Mouse (Mus musculus): ENCODE data around the gene Trim17. TPM values are rescaled to one million over a fixed set of nuclear protein-coding genes. Genes with fewer than 3 reads are reported as not detected.

Gene Trim17
- total and polyA plus RNA-seq, 3 experiments = 0.50 to 0.82 TPM; not detected in 1

- Histone ChIP-seq H3K36me3 (ENCODE audit: control insufficient read depth in 1 of 2, insufficient read depth in 2 of 2, low read length in 2 of 2) (peaks cover 0 to 6% of the 10 kb centered on the region in 2 experiments; a peak in 2 of 4 replicates), H3K9me3 (replicated peaks; ENCODE audit: insufficient read depth, low read length) (no peaks in the 10 kb centered on the region), H3K27ac (ENCODE audit: control insufficient read depth, low read depth, low read length) (no peak overlapping the region), H3K79me2 (ENCODE audit: control insufficient read depth, insufficient read depth, low read length, poor library complexity) (no peaks in the 10 kb centered on the region), H3K4me3 (ENCODE audit: control insufficient read depth in 1 of 2, insufficient read depth in 1 of 2, low read depth in 2 of 2, low read length in 2 of 2) (no peak overlapping the region), H3K4me1 (ENCODE audit: control insufficient read depth in 1 of 2, insufficient read depth in 2 of 2, low read length in 2 of 2) (peaks cover 0 to 11% of the 10 kb centered on the region in 2 experiments; a peak in 2 of 4 replicates), H3K9ac (ENCODE audit: control insufficient read depth, low read depth, low read length, poor library complexity, severe bottlenecking) (no peak overlapping the region), H3K27me3 (ENCODE audit: control insufficient read depth in 1 of 2, insufficient read depth in 2 of 2, low read length in 2 of 2) (no peaks in the 10 kb centered on the region)
- TF ChIP-seq GATA1 (IDR thresholded peaks at IDR 0.05; ENCODE audit: low read depth, low read length) (no peak), MAX (IDR thresholded peaks at IDR 0.05; ENCODE audit: low read length) (no peak), CTCF (IDR thresholded peaks at IDR 0.05 in 2 of 3, conservative IDR thresholded peaks at IDR 0.05 in 1 of 3; ENCODE audit: control insufficient read depth in 1 of 3, insufficient read depth in 1 of 3, low read depth in 2 of 3, low read length in 3 of 3, poor library complexity in 1 of 3, severe bottlenecking in 1 of 3) (no peak), POLR2AphosphoS5 (IDR thresholded peaks at IDR 0.05; ENCODE audit: borderline replicate concordance, low read depth, low read length) (no peak), ZNF384 (IDR thresholded peaks at IDR 0.05; ENCODE audit: low read depth, low read length) (no peak), EP300 (IDR thresholded peaks at IDR 0.05; ENCODE audit: low read depth in 1 of 2, low read length in 2 of 2) (no peak), ZC3H11A (IDR thresholded peaks at IDR 0.05; ENCODE audit: low read depth, low read length) (no peak), SIN3A (IDR thresholded peaks at IDR 0.05; ENCODE audit: low read length) (no peak), HCFC1 (IDR thresholded peaks at IDR 0.05; ENCODE audit: low read depth, low read length) (no peak), MYC (IDR thresholded peaks at IDR 0.05; ENCODE audit: low read depth, low read length) (no peak), CHD2 (IDR thresholded peaks at IDR 0.05; ENCODE audit: low read length) (no peak), CHD1 (IDR thresholded peaks at IDR 0.05; ENCODE audit: low read depth, low read length) (no peak), MAFK (IDR thresholded peaks at IDR 0.05; ENCODE audit: borderline replicate concordance, low read depth, low read length) (no peak), USF1 (IDR thresholded peaks at IDR 0.05; ENCODE audit: low read depth, low read length) (no peak), MYB (IDR thresholded peaks at IDR 0.05; ENCODE audit: low read depth, low read length) (no peak)
- DNase-seq (ENCODE audit: low read depth, low spot score) = no peak
Measured at GRCm38 (mm10) chr11:58995807-58996370, 41.4 kb downstream of the Trim17 start.

GRCm38 (mm10) chr11:58997541-58997940, 43.1 kb downstream of the Trim17 start:
- Histone ChIP-seq H3K9me3 (replicated peaks; ENCODE audit: insufficient read depth, low read length) (no peaks in the 10 kb centered on the region), H3K9ac (ENCODE audit: control insufficient read depth, low read depth, low read length, poor library complexity, severe bottlenecking) (no peak overlapping the region), H3K79me2 (ENCODE audit: control insufficient read depth, insufficient read depth, low read length, poor library complexity) (no peaks in the 10 kb centered on the region), H3K4me1 (ENCODE audit: control insufficient read depth in 1 of 2, insufficient read depth in 2 of 2, low read length in 2 of 2) (peaks cover 0 to 10% of the 10 kb centered on the region in 2 experiments; a peak in 2 of 4 replicates), H3K27ac (ENCODE audit: control insufficient read depth, low read depth, low read length) (no peak overlapping the region), H3K27me3 (ENCODE audit: control insufficient read depth in 1 of 2, insufficient read depth in 2 of 2, low read length in 2 of 2) (no peaks in the 10 kb centered on the region), H3K4me3 (ENCODE audit: control insufficient read depth in 1 of 2, insufficient read depth in 1 of 2, low read depth in 2 of 2, low read length in 2 of 2) (no peak overlapping the region), H3K36me3 (ENCODE audit: control insufficient read depth in 1 of 2, insufficient read depth in 2 of 2, low read length in 2 of 2) (peaks cover 0 to 5% of the 10 kb centered on the region in 2 experiments; a peak in 2 of 4 replicates)
- TF ChIP-seq SMC3 (IDR thresholded peaks at IDR 0.05; ENCODE audit: low read depth, low read length) (no peak), ZNF384 (IDR thresholded peaks at IDR 0.05; ENCODE audit: low read depth, low read length) (no peak), NELFE (IDR thresholded peaks at IDR 0.05; ENCODE audit: low read depth, low read length) (no peak), TAL1 (IDR thresholded peaks at IDR 0.05; ENCODE audit: low read length) (no peak), GATA1 (IDR thresholded peaks at IDR 0.05; ENCODE audit: low read depth, low read length) (no peak), MAFK (IDR thresholded peaks at IDR 0.05; ENCODE audit: borderline replicate concordance, low read depth, low read length) (no peak), USF2 (IDR thresholded peaks at IDR 0.05; ENCODE audit: borderline replicate concordance in 1 of 2, insufficient read depth in 1 of 2, low read depth in 1 of 2, low read length in 2 of 2) (no peak), ELF1 (IDR thresholded peaks at IDR 0.05; ENCODE audit: low read depth, low read length) (no peak)
- no peak for DNase-seq (ENCODE audit: low read depth, low spot score)

Data from MEL (cell line).